Mouse (Mus musculus): ENCODE data around the gene Tiam1. TPM values are rescaled to one million over a fixed set of nuclear protein-coding genes. Genes with fewer than 3 reads are reported as not detected.

Tiam1 gene
- polyA plus RNA-seq, 1 experiment from 2014 or later: 7.4 TPM

GRCm38 (mm10) chr16:89765470-89765869 lies 378.1 kb downstream of the Tiam1 start:
- no peak overlapping the region for H3K4me3 ChIP-seq (ENCODE audit: low read length)
- peaks cover 3% of the 10 kb centered on the region for H3K9me3 ChIP-seq (ENCODE audit: control insufficient read depth, low read length)
- H3K9ac ChIP-seq (ENCODE audit: low read depth, low read length): no peak overlapping the region
- no peaks in the 10 kb centered on the region for H3K4me1 ChIP-seq (ENCODE audit: control insufficient read depth, insufficient read depth, low read length)
- 13% methylated on average over 8 of the region's 8 CpGs for WGBS
- H3K36me3 ChIP-seq (ENCODE audit: control insufficient read depth, insufficient read depth, low read length): no peaks in the 10 kb centered on the region
- no peak overlapping the region for H3K4me2 ChIP-seq (ENCODE audit: low read depth, low read length)
- H3K27me3 ChIP-seq (replicated peaks; ENCODE audit: control insufficient read depth, insufficient read depth, low read length): no peaks in the 10 kb centered on the region
- no peak overlapping the region for H3K27ac ChIP-seq (ENCODE audit: low read length)
- no peak for ATAC-seq

- no peaks in the 10 kb centered on the region for H3K36me3 ChIP-seq (ENCODE audit: control insufficient read depth, insufficient read depth, low read length)
- 65% methylated on average over 2 of the region's 2 CpGs for WGBS
- ATAC-seq: no peak
- H3K4me3 ChIP-seq (ENCODE audit: low read length): no peak overlapping the region
- H3K9me3 ChIP-seq (ENCODE audit: control insufficient read depth, low read length): no peaks in the 10 kb centered on the region
- no peak overlapping the region for H3K27ac ChIP-seq (ENCODE audit: low read length)
- H3K4me1 ChIP-seq (ENCODE audit: control insufficient read depth, insufficient read depth, low read length): no peaks in the 10 kb centered on the region
- no peak overlapping the region for H3K9ac ChIP-seq (ENCODE audit: low read depth, low read length)
- H3K4me2 ChIP-seq (ENCODE audit: low read depth, low read length): no peak overlapping the region
- no peaks in the 10 kb centered on the region for H3K27me3 ChIP-seq (replicated peaks; ENCODE audit: control insufficient read depth, insufficient read depth, low read length)
Measured at GRCm38 (mm10) chr16:89763812-89764211, 379.8 kb downstream of the Tiam1 start.

GRCm38 (mm10) chr16:89762523-89762922 lies 381.0 kb downstream of the Tiam1 start:
- Histone ChIP-seq H3K4me3 (ENCODE audit: low read length) (no peak overlapping the region), H3K9me3 (ENCODE audit: control insufficient read depth, low read length) (no peaks in the 10 kb centered on the region), H3K9ac (ENCODE audit: low read depth, low read length) (no peak overlapping the region), H3K4me1 (ENCODE audit: control insufficient read depth, insufficient read depth, low read length) (no peaks in the 10 kb centered on the region), H3K27ac (ENCODE audit: low read length) (no peak overlapping the region), H3K27me3 (replicated peaks; ENCODE audit: control insufficient read depth, insufficient read depth, low read length) (no peaks in the 10 kb centered on the region), H3K36me3 (ENCODE audit: control insufficient read depth, insufficient read depth, low read length) (no peaks in the 10 kb centered on the region), H3K4me2 (ENCODE audit: low read depth, low read length) (no peak overlapping the region)
- no peak for ATAC-seq
- 79% methylated on average over 10 of the region's 10 CpGs for WGBS

GRCm38 (mm10) chr16:89762096-89762495 lies 381.5 kb downstream of the Tiam1 start:
- H3K4me1 ChIP-seq (ENCODE audit: control insufficient read depth, insufficient read depth, low read length): no peaks in the 10 kb centered on the region
- H3K9me3 ChIP-seq (ENCODE audit: control insufficient read depth, low read length): no peaks in the 10 kb centered on the region
- no peak overlapping the region for H3K9ac ChIP-seq (ENCODE audit: low read depth, low read length)
- no peak overlapping the region for H3K4me3 ChIP-seq (ENCODE audit: low read length)
- no peaks in the 10 kb centered on the region for H3K36me3 ChIP-seq (ENCODE audit: control insufficient read depth, insufficient read depth, low read length)
- H3K27me3 ChIP-seq (replicated peaks; ENCODE audit: control insufficient read depth, insufficient read depth, low read length): no peaks in the 10 kb centered on the region
- 50% methylated on average over 8 of the region's 8 CpGs for WGBS
- ATAC-seq: no peak
- no peak overlapping the region for H3K4me2 ChIP-seq (ENCODE audit: low read depth, low read length)
- no peak overlapping the region for H3K27ac ChIP-seq (ENCODE audit: low read length)

GRCm38 (mm10) chr16:89757384-89757783 lies 386.2 kb downstream of the Tiam1 start:
- H3K27ac ChIP-seq (ENCODE audit: low read length): no peak overlapping the region
- 49% methylated on average over 5 of the region's 5 CpGs for WGBS
- no peak overlapping the region for H3K9ac ChIP-seq (ENCODE audit: low read depth, low read length)
- H3K4me2 ChIP-seq (ENCODE audit: low read depth, low read length): no peak overlapping the region
- no peaks in the 10 kb centered on the region for H3K36me3 ChIP-seq (ENCODE audit: control insufficient read depth, insufficient read depth, low read length)
- no peaks in the 10 kb centered on the region for H3K27me3 ChIP-seq (replicated peaks; ENCODE audit: control insufficient read depth, insufficient read depth, low read length)
- H3K4me3 ChIP-seq (ENCODE audit: low read length): no peak overlapping the region
- ATAC-seq: no peak
- no peaks in the 10 kb centered on the region for H3K9me3 ChIP-seq (ENCODE audit: control insufficient read depth, low read length)
- no peaks in the 10 kb centered on the region for H3K4me1 ChIP-seq (ENCODE audit: control insufficient read depth, insufficient read depth, low read length)

GRCm38 (mm10) chr16:89754709-89755108 lies 388.9 kb downstream of the Tiam1 start:
- no peak for ATAC-seq
- Histone ChIP-seq H3K27ac (ENCODE audit: low read length) (no peak overlapping the region), H3K36me3 (ENCODE audit: control insufficient read depth, insufficient read depth, low read length) (no peaks in the 10 kb centered on the region), H3K27me3 (replicated peaks; ENCODE audit: control insufficient read depth, insufficient read depth, low read length) (no peaks in the 10 kb centered on the region), H3K4me3 (ENCODE audit: low read length) (no peak overlapping the region), H3K9ac (ENCODE audit: low read depth, low read length) (no peak overlapping the region), H3K9me3 (ENCODE audit: control insufficient read depth, low read length) (no peaks in the 10 kb centered on the region), H3K4me1 (ENCODE audit: control insufficient read depth, insufficient read depth, low read length) (no peaks in the 10 kb centered on the region), H3K4me2 (ENCODE audit: low read depth, low read length) (no peak overlapping the region)
- 79% methylated on average over 3 of the region's 3 CpGs for WGBS

GRCm38 (mm10) chr16:89747864-89748263 lies 395.7 kb downstream of the Tiam1 start:
- Histone ChIP-seq H3K27ac (ENCODE audit: low read length) (no peak overlapping the region), H3K4me2 (ENCODE audit: low read depth, low read length) (no peak overlapping the region), H3K4me1 (ENCODE audit: control insufficient read depth, insufficient read depth, low read length) (no peaks in the 10 kb centered on the region), H3K36me3 (ENCODE audit: control insufficient read depth, insufficient read depth, low read length) (no peaks in the 10 kb centered on the region), H3K4me3 (ENCODE audit: low read length) (no peak overlapping the region), H3K27me3 (replicated peaks; ENCODE audit: control insufficient read depth, insufficient read depth, low read length) (no peaks in the 10 kb centered on the region), H3K9ac (ENCODE audit: low read depth, low read length) (no peak overlapping the region), H3K9me3 (ENCODE audit: control insufficient read depth, low read length) (no peaks in the 10 kb centered on the region)
- no peak for ATAC-seq
- WGBS: 41% methylated on average over 2 of the region's 2 CpGs

GRCm38 (mm10) chr16:89739559-89739958 lies 404.0 kb downstream of the Tiam1 start:
- Histone ChIP-seq H3K36me3 (ENCODE audit: control insufficient read depth, insufficient read depth, low read length) (no peaks in the 10 kb centered on the region), H3K4me3 (ENCODE audit: low read length) (no peak overlapping the region), H3K4me1 (ENCODE audit: control insufficient read depth, insufficient read depth, low read length) (no peaks in the 10 kb centered on the region), H3K27ac (ENCODE audit: low read length) (no peak overlapping the region), H3K9ac (ENCODE audit: low read depth, low read length) (no peak overlapping the region), H3K27me3 (replicated peaks; ENCODE audit: control insufficient read depth, insufficient read depth, low read length) (no peaks in the 10 kb centered on the region), H3K4me2 (ENCODE audit: low read depth, low read length) (no peak overlapping the region), H3K9me3 (ENCODE audit: control insufficient read depth, low read length) (no peaks in the 10 kb centered on the region)
- peak; percentile 67 for ATAC-seq
- 55% methylated on average over 2 of the region's 2 CpGs for WGBS

- 44% methylated on average over 6 of the region's 6 CpGs for WGBS
- H3K27ac ChIP-seq (ENCODE audit: low read length): no peak overlapping the region
Measured at GRCm38 (mm10) chr16:89738963-89739362, 404.6 kb downstream of the Tiam1 start.

More at GRCm38 (mm10) chr16:89738963-89739362, 404.6 kb downstream of the Tiam1 start:
- Histone ChIP-seq H3K36me3 (ENCODE audit: control insufficient read depth, insufficient read depth, low read length) (no peaks in the 10 kb centered on the region), H3K4me2 (ENCODE audit: low read depth, low read length) (no peak overlapping the region), H3K9me3 (ENCODE audit: control insufficient read depth, low read length) (no peaks in the 10 kb centered on the region), H3K9ac (ENCODE audit: low read depth, low read length) (no peak overlapping the region), H3K27me3 (replicated peaks; ENCODE audit: control insufficient read depth, insufficient read depth, low read length) (no peaks in the 10 kb centered on the region), H3K4me3 (ENCODE audit: low read length) (no peak overlapping the region), H3K4me1 (ENCODE audit: control insufficient read depth, insufficient read depth, low read length) (no peaks in the 10 kb centered on the region)
- ATAC-seq: no peak
